Comparison of ENCODE assay signal across 20 mouse cellular contexts in the genomic region with DNA sequence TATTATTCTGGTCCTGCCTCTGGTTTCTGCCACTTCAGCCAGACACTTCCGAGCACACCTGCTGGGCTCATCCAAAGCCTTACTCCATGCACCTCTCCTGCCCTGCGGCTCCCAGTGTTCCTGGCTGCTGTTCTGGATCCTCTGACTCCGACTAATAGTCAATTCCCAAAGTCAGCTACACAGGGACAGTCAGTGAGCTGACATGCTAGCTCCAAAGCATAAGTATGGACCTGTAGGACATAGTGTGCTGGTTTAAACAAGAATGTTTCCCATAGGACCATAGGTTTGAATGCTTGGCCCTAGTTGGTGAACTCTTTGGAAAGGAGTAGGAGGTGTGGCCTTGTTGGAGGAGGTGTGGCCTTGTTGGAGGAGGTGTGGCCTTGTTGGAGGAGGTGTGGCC. TPM values are rescaled to one million over a fixed set of nuclear protein-coding genes. Genes with fewer than 3 reads are reported as not detected.
DNase-seq lines count a peak whose midpoint lies in the region; ATAC-seq and TF ChIP-seq lines count a peak whose summit lies in the region.
"Had no signal": no experiment of that assay in that cellular context is flagged by ENCODE, and none has a peak within 500 bp of the region (broad histone marks: within the 10 kb centered on the region; RNA-seq: fewer than 3 reads in every experiment).

No protein-coding gene starts in this region.

- no peaks in the 10 kb centered on the region for H3K9me3 ChIP-seq in hindbrain, postnatal 0 days (ENCODE audit: low read length)
- H3K9me3 ChIP-seq in hindbrain, embryonic 13.5 days, result no peaks in the 10 kb centered on the region
- H3K9me3 ChIP-seq in stomach, postnatal 0 days (ENCODE audit: control insufficient read depth, low read length), result no peaks in the 10 kb centered on the region
- no peaks in the 10 kb centered on the region for H3K9me3 ChIP-seq in midbrain, embryonic 13.5 days
- H3K9me3 ChIP-seq: embryonic facial prominence, embryonic 10.5 days; embryonic facial prominence, embryonic 12.5 days; forebrain, embryonic 13.5 days; forebrain, embryonic 15.5 days had no signal

- no peaks in the 10 kb centered on the region for H3K36me3 ChIP-seq in hindbrain, postnatal 0 days (ENCODE audit: insufficient read depth, low read length)
- no peaks in the 10 kb centered on the region for H3K36me3 ChIP-seq in hindbrain, embryonic 13.5 days
- no peaks in the 10 kb centered on the region for H3K36me3 ChIP-seq in stomach, postnatal 0 days (ENCODE audit: control insufficient read depth, insufficient read depth, low read length)
- no peaks in the 10 kb centered on the region for H3K36me3 ChIP-seq in midbrain, embryonic 13.5 days
- H3K36me3 ChIP-seq: embryonic facial prominence, embryonic 10.5 days; embryonic facial prominence, embryonic 12.5 days; forebrain, embryonic 15.5 days had no signal

- H3K4me2 ChIP-seq in hindbrain, postnatal 0 days (ENCODE audit: low read depth, low read length), result no peak overlapping the region
- no peak overlapping the region for H3K4me2 ChIP-seq in hindbrain, embryonic 13.5 days
- H3K4me2 ChIP-seq in stomach, postnatal 0 days (replicated peaks; ENCODE audit: low read depth), result no peak overlapping the region
- no peak overlapping the region for H3K4me2 ChIP-seq in midbrain, embryonic 13.5 days (replicated peaks)
- H3K4me2 ChIP-seq: embryonic facial prominence, embryonic 12.5 days; forebrain, embryonic 13.5 days; forebrain, embryonic 15.5 days had no signal

- H3K27ac ChIP-seq in hindbrain, postnatal 0 days, result no peak overlapping the region
- H3K27ac ChIP-seq in hindbrain, embryonic 13.5 days, result no peak overlapping the region
- H3K27ac ChIP-seq in stomach, postnatal 0 days (replicated peaks), result no peak overlapping the region
- H3K27ac ChIP-seq in midbrain, embryonic 13.5 days, result no peak overlapping the region
- H3K27ac ChIP-seq: embryonic facial prominence, embryonic 10.5 days; embryonic facial prominence, embryonic 12.5 days; forebrain, embryonic 13.5 days; forebrain, embryonic 15.5 days had no signal

- intact Hi-C loops in left cerebral cortex, postnatal 10 days (cut with DNase I), result no loop called here

- H3K9ac ChIP-seq in hindbrain, postnatal 0 days (replicated peaks; ENCODE audit: low read length), result no peak overlapping the region
- no peak overlapping the region for H3K9ac ChIP-seq in hindbrain, embryonic 13.5 days
- H3K9ac ChIP-seq in stomach, postnatal 0 days (ENCODE audit: low read length), result no peak overlapping the region
- H3K9ac ChIP-seq in midbrain, embryonic 13.5 days (replicated peaks), result no peak overlapping the region
- H3K9ac ChIP-seq: embryonic facial prominence, embryonic 12.5 days; forebrain, embryonic 13.5 days; forebrain, embryonic 15.5 days; forebrain, postnatal 0 days had no signal

- no peak for TF ChIP-seq CTCF in hindbrain, postnatal 0 days (IDR thresholded peaks at IDR 0.05; ENCODE audit: low read depth)
- TF ChIP-seq CTCF in stomach, postnatal 0 days (IDR thresholded peaks at IDR 0.05; ENCODE audit: low read depth), result no peak

- WGBS in hindbrain, postnatal 0 days, result 94% methylated on average over 3 of the region's 3 CpGs
- WGBS in hindbrain, embryonic 13.5 days, result 95% methylated on average over 3 of the region's 3 CpGs
- 90% methylated on average over 3 of the region's 3 CpGs for WGBS in stomach, postnatal 0 days
- 96% methylated on average over 3 of the region's 3 CpGs for WGBS in midbrain, embryonic 13.5 days

- H3K4me1 ChIP-seq in hindbrain, postnatal 0 days (ENCODE audit: insufficient read depth, low read length), result no peaks in the 10 kb centered on the region
- no peaks in the 10 kb centered on the region for H3K4me1 ChIP-seq in hindbrain, embryonic 13.5 days (replicated peaks)
- no peaks in the 10 kb centered on the region for H3K4me1 ChIP-seq in stomach, postnatal 0 days (replicated peaks; ENCODE audit: control insufficient read depth, insufficient read depth)
- H3K4me1 ChIP-seq in midbrain, embryonic 13.5 days (replicated peaks), result no peaks in the 10 kb centered on the region
- H3K4me1 ChIP-seq: embryonic facial prominence, embryonic 12.5 days; forebrain, embryonic 13.5 days; forebrain, embryonic 15.5 days had no signal

- ATAC-seq in hindbrain, postnatal 0 days, result 0 out of 2 replicates have a peak, but pooled peaks have one; percentile 12
- no peak for ATAC-seq in hindbrain, embryonic 13.5 days (ENCODE audit: low FRiP score)
- ATAC-seq in stomach, postnatal 0 days (ENCODE audit: low FRiP score, low TSS enrichment), result 0 out of 2 replicates have a peak, but pooled peaks have one; percentile 42
- ATAC-seq in midbrain, embryonic 13.5 days, result no peak
- ATAC-seq: forebrain, embryonic 13.5 days; forebrain, embryonic 15.5 days; forebrain, postnatal 0 days had no signal

- no peak for TF ChIP-seq EP300 in stomach, postnatal 0 days (optimal IDR thresholded peaks at IDR 0.05)

- H3K27me3 ChIP-seq in hindbrain, postnatal 0 days (ENCODE audit: insufficient read depth, low read length), result no peaks in the 10 kb centered on the region
- no peaks in the 10 kb centered on the region for H3K27me3 ChIP-seq in hindbrain, embryonic 13.5 days
- H3K27me3 ChIP-seq in stomach, postnatal 0 days (ENCODE audit: control insufficient read depth, insufficient read depth, low read length), result no peaks in the 10 kb centered on the region
- H3K27me3 ChIP-seq in midbrain, embryonic 13.5 days, result no peaks in the 10 kb centered on the region
- H3K27me3 ChIP-seq: CH12.LX; embryonic facial prominence, embryonic 12.5 days; forebrain, embryonic 13.5 days; forebrain, embryonic 15.5 days had no signal

- no peak overlapping the region for H3K4me3 ChIP-seq in hindbrain, postnatal 0 days (ENCODE audit: low read length)
- no peak overlapping the region for H3K4me3 ChIP-seq in hindbrain, embryonic 13.5 days
- H3K4me3 ChIP-seq in stomach, postnatal 0 days (ENCODE audit: low read depth, low read length), result no peak overlapping the region
- no peak overlapping the region for H3K4me3 ChIP-seq in midbrain, embryonic 13.5 days (replicated peaks)
- H3K4me3 ChIP-seq: embryonic facial prominence, embryonic 10.5 days; embryonic facial prominence, embryonic 12.5 days; forebrain, embryonic 13.5 days; forebrain, embryonic 15.5 days had no signal

- no peak for DNase-seq in hindbrain, postnatal 0 days (ENCODE audit: low spot score)
- DNase-seq in R1 (ENCODE audit: low read depth, low spot score), result peak; percentile 73
- no peak for DNase-seq in stomach, postnatal 0 days (ENCODE audit: low spot score)
- no peak for DNase-seq in left cerebral cortex, postnatal 10 days (ENCODE audit: extremely low spot score in 1 of 2, low spot score in 2 of 2)
- DNase-seq: adrenal gland, adult 8-10 months; adrenal gland, postnatal 14 days; adrenal gland, postnatal 36 days; cerebellum, adult 11-12 months; cerebellum, adult 2 months; cerebellum, adult 9-10 months; cerebellum, postnatal 10 days; cerebellum, postnatal 25 days; forebrain, postnatal 0 days had no signal

RNA-seq across cellular contexts. Expression of a gene that starts 21.3 kb away (rescaled TPM):
- 66.5 and 76.9 TPM in 2 replicates for total RNA-seq in hindbrain, postnatal 0 days (2014; rRNA removed)
- 50.1 and 51.0 TPM in 2 replicates for polyA plus RNA-seq in hindbrain, postnatal 0 days (2015; fragmentation: Nextera tagmentation; extraction: Ambion mirVana)
- 27.0 and 29.3 TPM in 2 replicates for polyA plus RNA-seq in hindbrain, embryonic 13.5 days (2015; fragmentation: Nextera tagmentation; extraction: Ambion mirVana)
- polyA plus RNA-seq in stomach, postnatal 0 days (2015; fragmentation: Nextera tagmentation; extraction: Ambion mirVana), result 48.9 and 49.5 TPM in 2 replicates
- 10 to 100 TPM; 61.6 to 64.7 TPM for total RNA-seq in left cerebral cortex, postnatal 10 days (2021)
- 25.7 and 26.1 TPM in 2 replicates for polyA plus RNA-seq in midbrain, embryonic 13.5 days (2015; fragmentation: Nextera tagmentation; extraction: Ambion mirVana)

RNA-seq across cellular contexts. Expression of a gene that starts 37.5 kb away (rescaled TPM):
- 140 and 166 TPM in 2 replicates for total RNA-seq in hindbrain, postnatal 0 days (2014; rRNA removed)
- 5,541 and 5,741 TPM in 2 replicates for polyA plus RNA-seq in hindbrain, postnatal 0 days (2015; fragmentation: Nextera tagmentation; extraction: Ambion mirVana)
- 5,412 and 5,881 TPM in 2 replicates for polyA plus RNA-seq in hindbrain, embryonic 13.5 days (2015; fragmentation: Nextera tagmentation; extraction: Ambion mirVana)
- 1,323 and 1,685 TPM in 2 replicates for polyA plus RNA-seq in stomach, postnatal 0 days (2015; fragmentation: Nextera tagmentation; extraction: Ambion mirVana)
- total RNA-seq in left cerebral cortex, postnatal 10 days (2021), result 1,000 to 10,000 TPM; 1,612 to 1,640 TPM
- polyA plus RNA-seq in midbrain, embryonic 13.5 days (2015; fragmentation: Nextera tagmentation; extraction: Ambion mirVana), result 4,994 and 5,054 TPM in 2 replicates

Comparison
In these comparisons a context has a peak if more than half of its experiments do, and no peak if none do; other contexts are left out.
1. ATAC-seq: peak in hindbrain, postnatal 0 days (single experiment) and stomach, postnatal 0 days (single experiment); none in hindbrain, embryonic 13.5 days (single experiment) and midbrain, embryonic 13.5 days (single experiment).